Mouse (Mus musculus): Measurements from ENCODE around the gene Cavin4.
A peak's percentile ranks its signal among the peaks of the same experiment; 100 is the strongest.
"Not testable (repeated sequence)": the region's sequence is repeated elsewhere in the genome, so short reads cannot be mapped to it uniquely, and the experiment has no call there.

Gene Cavin4

DNA sequence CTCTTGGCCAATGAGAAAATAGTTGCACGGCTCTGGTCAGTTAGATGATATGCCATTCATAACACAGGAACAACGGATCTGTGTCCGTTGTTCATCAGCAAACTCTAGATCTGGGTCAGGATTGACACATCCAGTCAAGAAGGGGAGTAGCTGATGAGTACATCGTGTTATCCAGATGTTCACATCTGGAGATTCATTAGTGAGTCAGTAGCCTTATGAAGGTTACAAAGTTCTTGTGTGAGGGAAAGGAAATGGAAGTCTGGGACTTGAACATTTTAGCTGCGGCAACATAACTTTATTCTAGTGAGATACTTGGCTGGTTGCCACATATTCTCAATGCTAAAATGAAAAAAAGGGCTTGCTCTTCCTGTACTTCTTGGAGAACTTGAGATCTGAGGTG is 9.6 kb downstream of the Cavin4 start:
- DNase-seq (ENCODE audit: low read depth), result no peak

DNA sequence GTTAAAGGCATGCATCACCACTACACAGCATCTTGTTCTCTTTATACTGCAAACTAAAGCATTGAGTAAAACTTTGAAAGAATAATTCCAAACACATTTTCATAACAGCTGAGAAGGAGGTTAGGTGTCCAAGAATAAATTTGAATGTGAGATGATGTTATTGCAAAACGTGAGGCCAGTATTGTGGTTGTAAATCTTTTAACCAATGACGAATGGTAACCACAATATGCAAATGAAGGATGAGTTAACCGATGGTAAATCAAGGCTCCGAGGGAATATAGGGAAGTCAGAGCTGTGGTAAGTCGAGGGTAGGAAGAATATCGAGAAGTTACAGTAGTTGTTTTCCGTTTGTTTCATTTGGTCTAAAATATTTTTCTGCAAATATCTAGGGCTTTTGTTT is 11.1 kb downstream of the Cavin4 start:
- no peak for DNase-seq (ENCODE audit: low read depth)

DNA sequence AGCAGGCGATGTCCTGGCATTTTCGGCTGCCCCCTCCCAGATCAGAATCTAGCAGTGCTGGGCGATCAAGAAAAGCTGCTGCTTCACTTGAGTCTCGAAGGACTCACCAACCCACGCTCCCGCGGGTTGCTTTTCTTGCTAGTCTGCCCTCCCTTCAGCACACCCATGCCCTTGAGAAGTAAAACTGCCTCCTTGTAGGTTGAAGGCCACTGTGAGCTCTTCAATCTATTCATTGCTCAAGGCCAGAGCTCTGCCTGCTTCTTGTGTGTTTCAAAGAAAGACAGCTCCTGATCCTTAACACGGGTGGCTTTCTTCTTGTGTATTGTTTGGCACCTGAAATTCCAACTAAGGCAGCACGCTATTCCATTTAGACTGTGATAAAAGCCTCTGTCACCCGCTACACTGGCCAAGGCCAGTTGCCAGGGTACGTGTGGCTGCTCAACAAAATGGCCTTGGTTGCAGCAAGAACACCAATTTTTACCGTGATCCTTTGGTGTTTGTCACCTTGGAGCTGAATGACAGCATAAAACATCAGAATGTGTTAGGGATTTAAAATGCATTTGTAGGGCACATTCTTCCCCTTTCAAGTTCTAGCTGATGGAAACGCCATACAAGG is 13.4 kb downstream of the Cavin4 start:
- no peak for DNase-seq (ENCODE audit: low read depth)

DNA sequence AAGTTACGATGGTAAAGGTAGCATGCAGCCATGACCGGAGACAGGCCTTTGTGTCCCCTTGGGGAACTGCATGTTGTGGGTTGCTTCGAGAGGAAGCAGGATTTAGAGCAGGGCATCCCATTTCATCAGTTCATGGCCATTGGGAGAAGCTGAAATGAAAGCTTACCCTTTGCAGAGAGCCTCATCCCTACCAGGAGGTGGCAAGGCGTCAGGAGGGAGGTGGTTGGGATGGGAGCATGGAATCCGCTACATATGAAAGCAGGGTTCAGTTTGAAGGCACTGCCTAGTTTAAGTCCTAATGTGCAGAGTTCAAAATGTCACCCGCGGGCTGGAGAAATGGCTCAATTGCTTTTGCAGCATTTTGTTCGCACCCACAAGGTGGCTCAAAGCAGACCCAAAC is 14.0 kb downstream of the Cavin4 start:
- DNase-seq (ENCODE audit: low read depth), result no peak

DNA sequence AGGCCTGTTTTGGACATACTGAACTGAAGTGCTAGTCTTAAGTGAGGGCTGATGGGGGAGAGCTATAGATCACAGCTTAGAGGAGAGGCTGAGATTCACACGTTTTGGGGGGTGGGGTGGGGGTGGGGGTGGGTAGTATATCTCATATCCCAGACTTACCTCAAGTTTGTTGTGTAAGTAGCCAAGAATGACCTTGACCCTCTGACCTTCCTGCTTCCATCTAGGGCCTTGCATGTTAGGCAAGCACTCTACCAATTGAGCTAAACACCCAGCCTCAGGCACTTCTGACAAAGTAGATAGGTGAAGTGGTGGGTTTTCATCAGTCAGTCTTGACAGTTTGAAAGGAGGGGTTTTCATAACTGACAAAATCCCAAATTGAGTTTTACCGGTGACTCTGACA is 14.5 kb downstream of the Cavin4 start:
- DNase-seq (ENCODE audit: low read depth), result no peak

DNA sequence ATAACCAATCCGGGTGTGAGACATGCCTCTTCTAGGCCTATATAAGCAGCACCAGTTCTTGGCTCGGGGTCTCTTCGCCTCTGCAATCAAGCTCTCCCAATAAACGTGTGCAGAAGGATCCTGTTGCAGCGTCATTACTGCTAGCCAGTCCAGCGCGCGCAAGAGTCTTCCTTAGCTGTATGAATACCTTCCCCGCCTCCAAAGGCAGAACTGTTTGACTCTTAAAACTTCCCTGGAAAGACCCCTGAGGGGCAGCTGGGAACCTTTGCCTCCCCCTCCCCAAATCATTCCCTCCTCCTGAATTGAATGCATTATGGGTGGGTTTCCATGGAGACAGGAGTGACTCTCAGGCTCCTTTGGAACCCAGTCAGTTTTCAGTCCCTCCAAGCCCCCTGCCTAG is 15.5 kb downstream of the Cavin4 start:
- DNase-seq (ENCODE audit: low read depth), result no peak

DNA sequence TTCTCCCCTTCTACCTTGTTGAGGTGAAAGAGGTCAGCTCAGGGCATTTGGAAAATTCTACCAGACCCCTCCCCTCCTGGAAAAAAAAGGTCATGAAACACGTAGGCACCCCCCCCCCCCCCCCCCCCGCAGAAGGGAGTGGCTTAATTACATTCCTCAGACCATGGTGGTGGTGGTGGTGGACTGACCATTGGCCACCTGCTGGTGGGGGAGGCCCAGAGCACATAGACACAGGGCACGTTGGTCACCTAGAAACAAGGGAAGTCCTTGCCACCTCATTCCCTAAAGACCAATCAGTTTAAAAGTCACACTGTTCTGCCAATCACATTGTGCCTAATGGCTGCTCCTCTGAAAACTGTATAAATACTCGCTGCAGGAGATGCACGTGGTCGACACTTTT is 16.4 kb downstream of the Cavin4 start:
- not testable (repeated sequence) for DNase-seq (ENCODE audit: low read depth)

DNA sequence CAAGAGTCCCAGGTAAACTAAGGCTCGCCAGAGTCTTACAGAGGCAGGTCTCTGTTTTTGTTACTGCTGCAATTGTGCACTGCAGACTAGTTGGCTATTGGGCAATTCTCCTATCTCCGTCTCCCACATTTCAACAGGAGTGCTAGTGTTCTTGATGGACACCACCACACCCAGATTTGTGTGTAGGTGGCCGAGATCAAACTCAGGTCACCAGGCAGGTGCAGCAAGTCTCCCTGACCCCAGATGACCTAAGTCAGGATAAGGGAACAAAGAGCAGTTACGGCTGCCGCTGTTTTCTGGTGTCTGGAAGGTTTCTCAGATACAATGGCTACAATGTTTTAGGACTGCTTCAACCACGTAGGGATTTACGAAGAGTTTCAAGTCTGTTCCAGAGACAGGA is 16.9 kb downstream of the Cavin4 start:
- DNase-seq (ENCODE audit: low read depth), result no peak

DNA sequence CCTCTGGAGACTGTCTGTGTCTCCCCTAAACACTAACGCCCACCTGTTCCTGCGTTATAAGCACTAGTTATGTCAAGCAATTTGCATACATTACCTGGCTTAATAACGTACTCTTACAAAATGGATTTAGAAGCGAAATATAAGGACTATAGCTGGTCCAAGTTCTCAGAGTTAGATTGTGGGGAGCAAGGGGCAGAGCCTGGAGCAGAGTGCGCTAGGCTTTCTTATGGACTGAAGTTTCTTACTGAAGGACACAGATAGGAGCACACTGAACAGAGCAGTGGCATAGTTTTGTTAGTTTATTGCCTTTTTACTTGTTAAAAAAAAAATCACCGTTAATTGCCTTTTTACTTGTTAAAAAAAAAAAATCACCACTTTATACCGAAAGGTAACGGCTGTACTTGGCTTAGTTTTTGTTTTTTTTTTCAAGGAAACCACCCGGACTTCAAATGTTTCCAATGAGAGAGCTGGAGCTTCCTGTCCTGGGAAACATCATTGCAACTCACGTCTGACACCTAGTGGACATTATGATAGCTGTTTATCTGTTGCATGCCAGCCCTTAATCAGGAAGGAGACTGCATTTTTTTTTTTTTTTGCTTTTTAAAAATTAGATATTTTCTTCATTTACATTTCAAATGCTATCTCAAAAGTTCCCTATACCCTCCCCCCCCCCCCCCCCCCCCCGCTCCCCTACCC is 17.5 kb downstream of the Cavin4 start:
- DNase-seq (ENCODE audit: low read depth), result peak; percentile 55

DNA sequence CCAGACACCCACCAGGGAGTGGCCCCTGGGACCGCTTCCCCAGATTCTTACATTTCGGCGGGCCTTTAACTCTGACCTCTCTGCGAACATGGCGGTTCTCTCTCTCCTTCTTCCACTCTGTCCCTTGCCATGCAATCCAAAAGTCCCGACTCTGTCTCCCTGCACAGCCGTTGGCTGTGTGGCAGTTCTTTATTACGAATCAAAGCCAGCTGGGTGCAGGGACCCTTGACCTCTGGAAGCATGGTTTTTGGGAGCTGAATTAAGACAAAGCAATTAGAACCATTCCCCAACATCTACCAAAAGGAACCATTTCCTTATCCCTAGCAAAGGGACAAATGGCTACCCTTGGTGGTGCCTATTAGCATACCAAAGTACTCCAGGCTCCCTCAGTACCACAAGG is 19.8 kb downstream of the Cavin4 start:
- no peak for DNase-seq (ENCODE audit: low read depth)

DNA sequence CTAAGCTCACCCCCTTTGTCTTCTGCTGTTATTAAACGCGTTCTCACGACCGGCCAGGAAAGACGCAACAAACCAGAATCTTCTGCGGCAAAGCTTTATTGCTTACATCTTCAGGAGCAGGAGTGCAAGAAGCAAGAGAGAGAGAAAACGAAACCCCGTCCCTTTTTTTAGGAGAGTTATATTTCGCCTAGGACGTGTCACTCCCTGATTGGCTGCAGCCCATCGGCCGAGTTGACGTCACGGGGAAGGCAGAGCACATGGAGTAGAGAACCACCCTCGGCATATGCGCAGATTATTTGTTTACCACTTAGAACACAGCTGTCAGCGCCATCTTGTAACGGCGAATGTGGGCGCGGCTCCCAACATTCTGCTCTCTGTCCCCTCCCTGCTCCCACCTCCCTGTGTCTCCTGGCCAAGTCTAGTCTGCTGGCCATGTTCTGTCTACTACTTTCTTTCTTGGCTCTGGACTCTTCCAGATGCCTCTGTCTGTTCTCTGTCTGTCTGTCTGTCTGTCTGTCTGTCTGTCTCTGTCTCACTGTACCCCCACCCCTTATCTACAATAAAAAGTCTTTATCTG is 20.4 kb downstream of the Cavin4 start:
- not testable (repeated sequence) for DNase-seq (ENCODE audit: low read depth)

DNA sequence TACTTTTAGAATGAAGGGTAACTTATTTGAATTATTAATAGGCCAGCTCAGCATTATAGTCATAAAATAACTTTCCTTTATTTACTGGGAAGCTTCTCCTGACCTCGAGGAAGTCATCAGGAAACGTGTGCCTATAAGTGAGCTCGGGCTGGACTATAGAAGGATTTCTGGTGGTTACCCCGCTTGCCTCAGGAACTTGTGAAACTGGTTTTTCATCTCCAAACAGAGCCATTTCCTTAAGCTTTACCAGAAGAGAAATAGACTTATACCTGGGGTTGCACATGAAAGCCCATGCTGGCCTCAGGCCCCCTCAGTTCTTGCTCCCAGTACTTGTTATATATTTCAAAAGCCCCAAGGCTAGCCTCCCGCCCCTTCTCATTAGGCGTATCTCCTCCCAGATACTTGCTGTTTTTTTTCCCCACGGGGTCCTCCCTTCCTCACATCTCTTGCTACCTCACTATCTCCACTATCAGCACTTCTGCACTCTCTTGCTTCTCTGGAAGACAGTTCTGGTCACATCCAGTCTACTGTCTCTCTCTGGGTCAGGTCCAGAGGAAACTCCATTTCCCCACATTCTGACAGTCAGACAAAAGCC is 21.4 kb downstream of the Cavin4 start:
- DNase-seq (ENCODE audit: low read depth), result no peak

DNA sequence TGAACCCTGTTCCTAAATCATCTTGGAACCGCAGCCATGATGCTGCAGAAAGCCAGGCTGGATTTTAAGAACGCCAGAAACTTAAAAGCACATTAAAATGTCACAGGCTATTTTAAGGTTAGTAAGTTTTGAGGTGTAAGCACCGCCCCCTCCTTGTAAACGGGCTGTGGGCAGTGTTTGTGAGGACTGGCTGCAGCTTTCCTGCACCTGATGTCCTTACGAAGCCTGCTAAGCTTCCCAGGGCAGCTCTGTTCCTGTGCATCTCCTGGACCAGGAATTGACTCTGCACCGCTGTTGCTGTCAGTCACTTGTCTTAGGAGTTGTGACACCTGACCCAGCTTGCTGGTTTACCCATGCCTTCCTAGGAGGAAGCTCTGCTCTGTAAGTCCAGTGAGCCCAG is 24.8 kb downstream of the Cavin4 start:
- no peak for DNase-seq (ENCODE audit: low read depth)

DNA sequence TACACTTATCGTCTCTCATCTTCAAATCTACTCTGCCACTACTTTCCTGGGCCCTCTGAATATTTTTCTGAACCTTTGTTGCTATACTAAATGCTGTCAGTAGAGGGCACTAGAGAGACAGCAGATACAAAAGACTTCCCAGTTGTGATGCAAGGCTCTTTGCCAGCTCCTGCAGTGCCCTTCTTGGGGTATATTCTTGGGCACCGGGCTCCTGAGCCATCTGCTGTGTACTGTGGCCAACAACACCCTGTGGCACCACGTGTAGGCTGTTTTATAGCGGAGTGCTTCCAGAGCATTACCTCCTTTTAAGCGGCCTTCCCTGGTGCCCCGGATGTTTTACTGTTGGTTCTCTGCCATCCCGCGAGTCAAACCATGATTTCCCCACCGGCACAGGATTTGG is 27.3 kb downstream of the Cavin4 start:
- DNase-seq (ENCODE audit: low read depth), result peak; percentile 22

DNA sequence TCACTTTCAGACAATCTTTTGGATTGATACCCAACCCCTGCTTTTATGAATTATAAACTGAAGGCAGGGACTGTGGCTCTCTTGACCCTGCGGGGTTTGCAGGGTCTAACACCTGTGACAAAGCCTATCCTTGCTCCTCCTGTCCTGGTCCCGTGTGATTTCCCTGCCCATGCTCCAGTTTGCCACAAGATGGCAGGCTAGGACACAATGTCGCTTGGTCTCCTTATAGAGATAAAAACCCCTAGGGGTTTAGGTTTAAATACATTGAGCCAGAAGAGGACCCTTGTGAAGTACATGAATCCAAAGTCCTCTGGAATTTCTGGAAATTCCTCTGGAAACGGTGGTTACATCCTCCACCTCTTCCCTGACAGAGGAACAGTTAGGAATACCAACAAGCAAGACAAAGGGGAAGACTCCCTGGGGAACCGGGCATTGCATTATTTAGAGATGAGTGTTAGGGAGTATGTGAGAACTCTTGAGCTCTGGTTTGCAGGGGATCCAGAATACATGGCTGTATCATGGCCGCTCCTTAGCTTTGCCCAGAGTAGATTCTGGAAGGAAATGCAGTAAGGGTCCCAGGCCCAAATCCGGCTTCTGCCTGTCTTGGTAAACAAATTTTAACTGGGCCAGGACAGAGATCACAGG is 28.6 kb downstream of the Cavin4 start:
- peak; percentile 16 for DNase-seq (ENCODE audit: low read depth)

DNA sequence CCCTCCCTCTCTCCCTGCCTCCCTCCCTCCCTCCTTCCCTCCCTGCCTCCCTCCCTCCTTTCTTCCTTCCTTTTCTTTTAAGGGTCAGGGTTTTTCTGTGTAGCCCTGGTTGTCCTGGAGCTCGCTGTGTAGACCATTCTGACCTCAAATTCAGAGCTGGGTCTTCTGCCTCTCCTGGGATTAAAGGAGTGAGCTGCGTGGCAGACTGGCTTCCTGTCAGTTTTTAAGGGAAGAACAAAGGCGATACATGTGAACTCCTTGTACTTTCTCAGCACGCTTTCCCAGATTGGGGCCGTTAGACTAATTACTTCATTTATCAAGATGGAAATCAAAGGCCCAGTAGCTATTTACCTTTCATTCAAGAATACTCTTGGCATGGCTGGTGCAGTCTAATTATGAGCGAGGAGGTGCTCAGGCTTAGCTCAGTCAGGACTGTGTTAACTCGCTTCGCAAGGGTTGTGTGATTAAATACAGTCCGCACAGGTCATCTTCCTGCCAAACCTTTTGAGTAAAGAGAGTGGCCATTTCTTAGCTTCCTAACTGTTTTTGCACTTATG is 29.5 kb downstream of the Cavin4 start:
- DNase-seq (ENCODE audit: low read depth), result no peak

DNA sequence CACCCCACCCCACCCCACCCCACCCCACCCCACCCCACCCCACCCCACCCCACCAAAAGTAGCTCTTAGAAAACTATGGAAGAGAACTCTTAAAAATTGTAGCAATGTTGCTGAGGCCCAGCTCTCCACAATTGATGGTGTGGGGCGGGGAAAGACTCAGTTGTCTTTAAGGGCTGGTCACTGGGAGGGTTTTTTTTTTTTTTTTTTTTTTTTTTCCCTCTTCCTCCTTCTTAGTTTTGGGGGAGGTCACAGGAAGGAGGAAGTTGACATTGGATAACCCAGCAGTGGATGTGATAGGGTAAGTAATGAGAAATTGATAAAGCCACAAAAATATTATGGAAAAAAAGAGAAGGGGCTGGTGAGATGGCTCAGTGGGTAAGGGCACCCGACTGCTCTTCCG is 33.4 kb downstream of the Cavin4 start:
- DNase-seq (ENCODE audit: low read depth), result no peak

DNA sequence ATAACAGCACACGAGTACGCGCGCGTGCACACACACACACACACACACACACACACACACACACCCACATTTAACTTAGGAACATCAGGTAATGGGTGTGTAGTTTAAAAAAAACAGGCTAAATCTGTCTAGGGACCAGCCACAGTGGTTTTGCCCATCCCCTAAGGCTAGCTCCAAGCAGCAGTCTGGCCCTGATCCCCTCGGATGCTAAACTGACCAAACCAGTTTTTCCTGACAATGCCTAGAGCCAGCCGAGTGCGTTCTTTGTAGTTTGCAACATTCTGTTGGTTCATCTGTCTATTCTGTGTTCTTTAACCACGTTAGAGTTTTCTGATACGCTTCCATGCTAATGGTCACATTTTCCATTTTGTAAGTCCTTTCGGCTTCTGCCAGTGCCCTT is 34.0 kb downstream of the Cavin4 start:
- no peak for DNase-seq (ENCODE audit: low read depth)

DNA sequence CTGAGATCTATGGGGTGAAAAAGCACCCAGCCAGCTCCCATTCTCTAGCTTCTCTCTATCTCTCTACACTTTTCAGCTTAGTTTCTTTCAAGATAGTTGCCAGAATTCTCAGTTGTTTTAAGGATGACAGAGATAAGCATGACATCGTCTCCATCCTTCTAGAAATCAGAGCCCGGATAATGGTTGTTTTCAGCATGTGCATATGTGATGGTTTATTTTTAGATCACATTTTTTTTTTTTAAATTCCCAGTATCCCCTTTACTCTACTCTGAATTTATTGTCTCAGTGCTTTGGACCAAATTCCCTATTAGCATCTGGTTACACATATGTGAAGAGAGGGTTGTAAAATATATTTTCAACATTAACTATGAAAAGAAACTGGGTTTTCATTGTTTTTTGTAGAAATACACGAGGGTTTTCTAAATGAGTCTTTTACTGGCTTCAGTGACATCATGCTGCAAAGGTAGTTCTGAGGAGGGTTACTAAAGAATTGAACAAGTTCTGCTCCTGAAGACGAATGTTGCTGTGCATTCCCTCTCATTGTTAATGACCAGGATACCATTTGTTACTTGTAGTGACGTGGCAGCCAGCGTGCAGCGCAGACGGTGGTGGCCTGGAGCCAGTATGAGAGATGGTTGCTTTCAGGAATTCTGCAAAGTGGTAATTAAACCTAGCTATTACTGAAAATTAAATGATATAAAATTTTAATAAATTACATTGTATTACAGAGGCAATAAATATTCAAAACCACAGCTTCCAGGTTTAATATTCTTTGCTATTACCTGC is 52.7 kb downstream of the Cavin4 start:
- DNase-seq (ENCODE audit: low read depth), result no peak

DNA sequence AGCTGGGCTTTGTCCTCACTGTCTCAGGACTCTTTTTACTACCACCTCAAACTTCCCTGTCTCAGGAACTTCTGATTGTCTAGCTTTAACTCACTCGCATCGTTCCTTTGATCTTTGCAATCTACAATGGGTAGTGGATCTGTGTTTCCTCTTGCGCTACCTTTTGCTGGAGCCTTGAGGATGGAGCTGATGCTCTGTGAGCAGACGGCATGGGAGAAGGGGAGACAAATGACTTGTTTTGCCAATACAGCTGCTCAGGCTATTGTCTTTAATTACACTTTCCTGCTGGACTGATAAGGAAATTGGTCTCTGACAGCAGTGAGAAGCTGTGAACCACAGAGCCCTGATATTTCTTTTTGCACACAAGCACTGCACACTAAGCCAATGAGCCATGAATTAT is 53.5 kb downstream of the Cavin4 start:
- no peak for DNase-seq (ENCODE audit: low read depth)

Data from c-Kit-positive CD71-positive TER-119-negative erythroid progenitor cells, embryonic 14.5 days (primary cell).